Mouse (Mus musculus): ENCODE data around the gene Ifitm6.

GRCm38 (mm10) chr7:141000881-141001708 lies 16.6 kb downstream of the Ifitm6 start:
- TF ChIP-seq CTCF (IDR thresholded peaks at IDR 0.05), result no peak
- TF ChIP-seq EP300 (IDR thresholded peaks at IDR 0.05; ENCODE audit: insufficient read depth, low read depth, low read length), result no peak
- TF ChIP-seq POLR2A (IDR thresholded peaks at IDR 0.05; ENCODE audit: insufficient read depth, low read depth, low read length), result no peak

Data from heart, adult 2 months (tissue).